Mouse (Mus musculus) adrenal gland (tissue): ENCODE data around the gene Tspyl4.

Experiments
- intact Hi-C: fragments of 180-260 bp; cut with DNase I; formaldehyde crosslinking; loops from one replicate; pipeline ENCODE4 v1.15.1; 2025

Tspyl4 gene

GRCm38 (mm10) chr10:34317217-34317606 is 20.0 kb downstream of the Tspyl4 start:
- intact Hi-C loops = no loop called here

- intact Hi-C loops = no loop called here
These were observed 23.6 kb downstream of the Tspyl4 start for GRCm38 (mm10) chr10:34320809-34321208.

GRCm38 (mm10) chr10:34326701-34327100 is 29.5 kb downstream of the Tspyl4 start:
- intact Hi-C loops = loop anchor here (5.0 kb wide), 2 partner anchors 44 to 289 kb away; partner anchors contain the start of genes Trappc3l and Tspyl1

GRCm38 (mm10) chr10:34327144-34327543 is 29.9 kb downstream of the Tspyl4 start:
- intact Hi-C loops = loop anchor here (5.0 kb wide), 2 partner anchors 45 to 290 kb away; partner anchors contain the start of genes Trappc3l and Tspyl1

GRCm38 (mm10) chr10:34328310-34328709 is 31.1 kb downstream of the Tspyl4 start:
- intact Hi-C loops = loop anchor here (5.0 kb wide), 2 partner anchors 46 to 291 kb away; partner anchors contain the start of genes Trappc3l and Tspyl1

GRCm38 (mm10) chr10:34341014-34341413 is 43.8 kb downstream of the Tspyl4 start:
- intact Hi-C loops = no loop called here

GRCm38 (mm10) chr10:34341886-34342285 is 44.6 kb downstream of the Tspyl4 start:
- intact Hi-C loops = no loop called here
